Mouse (Mus musculus): ENCODE measurements around the gene Cldn19. TPM values are rescaled to one million over a fixed set of nuclear protein-coding genes. Genes with fewer than 3 reads are reported as not detected.

Gene Cldn19
- polyA plus RNA-seq, 1 experiment from 2014 or later = 0.05 TPM

GRCm38 (mm10) chr4:119305418-119305817, 50.2 kb downstream of the Cldn19 start:
- Histone ChIP-seq H3K4me2 (replicated peaks) (no peak overlapping the region), H3K27me3 (no peaks in the 10 kb centered on the region), H3K27ac (replicated peaks) (no peak overlapping the region), H3K9ac (no peak overlapping the region), H3K36me3 (peaks cover 27% of the 10 kb centered on the region; the same call in 1 of the 2 replicates), H3K9me3 (replicated peaks) (no peaks in the 10 kb centered on the region), H3K4me3 (replicated peaks) (no peak overlapping the region), H3K4me1 (no peaks in the 10 kb centered on the region)
- ATAC-seq (ENCODE audit: insufficient number of reproducible peaks, low FRiP score, low TSS enrichment, low read depth) = no peak
- 62% methylated on average over 5 of the region's 5 CpGs for WGBS

Other genes starting within 250 kb of the Cldn19 start
- 141 and 160 TPM in 2 replicates for gene Slc2a1, start 146.7 kb upstream of the Cldn19 start, polyA plus RNA-seq (2015; fragmentation: Nextera tagmentation; extraction: Ambion mirVana)
- 8.1 and 8.3 TPM in 2 replicates for gene Zfp691, start 81.2 kb upstream of the Cldn19 start, polyA plus RNA-seq (2015; fragmentation: Nextera tagmentation; extraction: Ambion mirVana)
- gene Ermap, start 65.4 kb upstream of the Cldn19 start, polyA plus RNA-seq (2015; fragmentation: Nextera tagmentation; extraction: Ambion mirVana) = 1.5 and 1.7 TPM in 2 replicates
- 213 and 230 TPM in 2 replicates for gene Svbp, start 60.1 kb upstream of the Cldn19 start, polyA plus RNA-seq (2015; fragmentation: Nextera tagmentation; extraction: Ambion mirVana)
- 0.12 and 0.13 TPM in 2 replicates for gene Tmem269, start 37.2 kb upstream of the Cldn19 start, polyA plus RNA-seq (2015; fragmentation: Nextera tagmentation; extraction: Ambion mirVana)
- 32.0 and 35.5 TPM in 2 replicates for gene AU022252, start 22.7 kb upstream of the Cldn19 start, polyA plus RNA-seq (2015; fragmentation: Nextera tagmentation; extraction: Ambion mirVana)
- gene P3h1, start 22.5 kb upstream of the Cldn19 start, polyA plus RNA-seq (2015; fragmentation: Nextera tagmentation; extraction: Ambion mirVana) = 80.0 and 82.7 TPM in 2 replicates
- gene Ybx1, start 39.2 kb downstream of the Cldn19 start, polyA plus RNA-seq (2015; fragmentation: Nextera tagmentation; extraction: Ambion mirVana) = 577 and 601 TPM in 2 replicates
- 76.8 and 84.3 TPM in 2 replicates for gene Ppih, start 65.1 kb downstream of the Cldn19 start, polyA plus RNA-seq (2015; fragmentation: Nextera tagmentation; extraction: Ambion mirVana)
- gene Ccdc30, start 160.1 kb downstream of the Cldn19 start, polyA plus RNA-seq (2015; fragmentation: Nextera tagmentation; extraction: Ambion mirVana) = 8.7 and 10.5 TPM in 2 replicates
- gene Ppcs, start 167.0 kb downstream of the Cldn19 start, polyA plus RNA-seq (2015; fragmentation: Nextera tagmentation; extraction: Ambion mirVana) = 23.7 and 26.8 TPM in 2 replicates
- 1.8 and 2.1 TPM in 2 replicates for gene Zmynd12, start 167.4 kb downstream of the Cldn19 start, polyA plus RNA-seq (2015; fragmentation: Nextera tagmentation; extraction: Ambion mirVana)
- 0.45 and 0.50 TPM in 2 replicates for gene Rimkla, start 237.2 kb downstream of the Cldn19 start, polyA plus RNA-seq (2015; fragmentation: Nextera tagmentation; extraction: Ambion mirVana)